In the genomic region with DNA sequence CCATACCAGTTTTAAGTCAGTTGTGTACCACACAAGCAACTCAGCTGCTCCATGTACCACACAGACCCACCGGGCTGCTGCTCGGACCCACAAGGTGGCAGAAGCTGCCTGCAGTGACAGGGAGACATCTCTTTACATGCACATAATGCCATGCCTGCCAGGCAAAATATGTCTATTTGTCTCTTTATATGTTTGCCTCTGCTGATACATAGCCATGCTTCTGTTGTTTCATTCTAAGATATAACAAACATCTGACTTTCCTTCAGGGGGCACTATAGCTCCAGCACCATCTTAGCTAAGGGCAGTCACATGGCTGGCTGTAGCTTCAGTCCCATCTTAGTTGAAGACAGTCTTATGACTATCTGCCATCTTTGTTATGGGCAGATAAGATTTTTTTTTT, we compare ENCODE assay signal across 9 mouse cellular contexts.
A peak's percentile ranks its signal among the peaks of the same experiment; 100 is the strongest.
DNase-seq lines count a peak whose midpoint lies in the region; ATAC-seq lines count a peak whose summit lies in the region.
"Had no signal": no experiment of that assay in that cellular context is flagged by ENCODE, and none has a peak within 500 bp of the region (broad histone marks: within the 10 kb centered on the region; RNA-seq: fewer than 3 reads in every experiment).

No protein-coding gene starts in this region.

- no peak overlapping the region for H3K9ac ChIP-seq in hindbrain, embryonic 14.5 days
- H3K9ac ChIP-seq in midbrain, embryonic 13.5 days (replicated peaks) = no peak overlapping the region
- H3K9ac ChIP-seq: limb, embryonic 15.5 days had no signal

- no peak overlapping the region for H3K27ac ChIP-seq in hindbrain, embryonic 14.5 days
- H3K27ac ChIP-seq in midbrain, embryonic 13.5 days = no peak overlapping the region
- H3K27ac ChIP-seq: limb, embryonic 15.5 days had no signal

- no peak overlapping the region for H3K4me2 ChIP-seq in hindbrain, embryonic 14.5 days (replicated peaks)
- no peak overlapping the region for H3K4me2 ChIP-seq in midbrain, embryonic 13.5 days (replicated peaks)
- H3K4me2 ChIP-seq: limb, embryonic 15.5 days had no signal

- no peaks in the 10 kb centered on the region for H3K9me3 ChIP-seq in hindbrain, embryonic 14.5 days (ENCODE audit: control insufficient read depth, low read length)
- no peaks in the 10 kb centered on the region for H3K9me3 ChIP-seq in midbrain, embryonic 13.5 days
- H3K9me3 ChIP-seq: limb, embryonic 15.5 days had no signal

- no peak overlapping the region for H3K4me3 ChIP-seq in hindbrain, embryonic 14.5 days (replicated peaks; ENCODE audit: low read length)
- H3K4me3 ChIP-seq in midbrain, embryonic 13.5 days (replicated peaks) = no peak overlapping the region
- H3K4me3 ChIP-seq: limb, embryonic 15.5 days had no signal

- no peaks in the 10 kb centered on the region for H3K27me3 ChIP-seq in hindbrain, embryonic 14.5 days (ENCODE audit: control insufficient read depth, insufficient read depth, low read length)
- no peaks in the 10 kb centered on the region for H3K27me3 ChIP-seq in midbrain, embryonic 13.5 days
- H3K27me3 ChIP-seq: limb, embryonic 15.5 days had no signal

- H3K36me3 ChIP-seq in hindbrain, embryonic 14.5 days (replicated peaks; ENCODE audit: control insufficient read depth, insufficient read depth) = no peaks in the 10 kb centered on the region
- no peaks in the 10 kb centered on the region for H3K36me3 ChIP-seq in midbrain, embryonic 13.5 days
- H3K36me3 ChIP-seq: limb, embryonic 15.5 days had no signal

- WGBS in hindbrain, embryonic 14.5 days = 99% methylated on average over 2 of the region's 2 CpGs
- WGBS in midbrain, embryonic 13.5 days = 97% methylated on average over 2 of the region's 2 CpGs

- peak; percentile 28 for DNase-seq in heart, adult 8-10 months (ENCODE audit: low spot score)
- no peak for DNase-seq in heart, postnatal 4 days
- peak; percentile 82 for DNase-seq in CD4-positive helper T cell, adult 2 months (ENCODE audit: low read depth, low spot score)
- DNase-seq in WW6 (ENCODE audit: low read depth, low spot score) = peak; percentile 57
- DNase-seq in hindbrain, embryonic 14.5 days (ENCODE audit: low spot score) = peak; percentile 48
- DNase-seq in thymus, postnatal 10 days (ENCODE audit: low spot score in 2 of 2) = peak; percentile 51 to 68
- DNase-seq in gastrocnemius, postnatal 4 days (ENCODE audit: low spot score in 2 of 2) = no peak

- peak; percentile 90 for ATAC-seq in hindbrain, embryonic 14.5 days (ENCODE audit: low FRiP score)
- peak; percentile 86; the same call in 1 of the 2 replicates for ATAC-seq in midbrain, embryonic 13.5 days

- H3K4me1 ChIP-seq in hindbrain, embryonic 14.5 days (replicated peaks; ENCODE audit: control insufficient read depth, insufficient read depth, low read length) = no peaks in the 10 kb centered on the region
- no peaks in the 10 kb centered on the region for H3K4me1 ChIP-seq in midbrain, embryonic 13.5 days (replicated peaks)
- H3K4me1 ChIP-seq: limb, embryonic 15.5 days had no signal

Comparison
In these comparisons a context has a peak if more than half of its experiments do, and no peak if none do; other contexts are left out.
1. DNase-seq: peak in heart, adult 8-10 months (single experiment), CD4-positive helper T cell, adult 2 months (single experiment), WW6 (single experiment), hindbrain, embryonic 14.5 days (single experiment) and thymus, postnatal 10 days (2 of 2); none in heart, postnatal 4 days (single experiment) and gastrocnemius, postnatal 4 days (0 of 2).